Mouse (Mus musculus) olfactory bulb, adult 2 months (tissue): ENCODE data around the gene Gcfc2. TPM values are rescaled to one million over a fixed set of nuclear protein-coding genes. Genes with fewer than 3 reads are reported as not detected.

Experiments
- H3K27ac ChIP-seq: fragments of 200-500 bp; 2 replicates; pipeline ENCODE4 v1.5.1; 2012; ENCODE audit warnings: low read depth, low read length; ENCODE audit not compliant: insufficient read depth
- H3K4me1 ChIP-seq: fragments of 200-500 bp; 2 replicates; pipeline ENCODE4 v1.6.1; 2012; ENCODE audit warnings: low read length; ENCODE audit not compliant: control insufficient read depth, insufficient read depth
- H3K4me3 ChIP-seq: fragments of 200-500 bp; 2 replicates; pipeline ENCODE4 v1.5.1; 2012; ENCODE audit warnings: mild to moderate bottlenecking, low read depth, low read length, moderate library complexity; ENCODE audit not compliant: insufficient read depth
- CTCF ChIP-seq: fragments of 200-500 bp; IDR thresholded peaks from 2 replicates; pipeline ENCODE4 v1.5.1; 2012; ENCODE audit warnings: low read depth, mild to moderate bottlenecking, low read length, moderate library complexity; ENCODE audit not compliant: insufficient read depth
- POLR2A ChIP-seq: fragments of 200-500 bp; IDR thresholded peaks from 2 replicates; pipeline ENCODE4 v1.6.1; 2012; ENCODE audit warnings: mild to moderate bottlenecking, low read depth, low read length, moderate library complexity; ENCODE audit not compliant: insufficient read depth
- WGBS: fragments of 180-500 bp; shearing (Covaris S2); methylation state at CpG from one replicate; pipeline ENCODE4 v1.1.7; 2018; 5-methylcytosine and 5-hydroxymethylcytosine counted together
- polyA plus RNA-seq: library from polyadenylated mRNA; stranded (reverse); fragments of >200 nt; gene quantifications from 2 replicates; pipeline ENCODE4 v1.2.4, GENCODE M21; 2012; ENCODE audit warnings: low replicate concordance; ENCODE audit not compliant: missing spikeins, insufficient read depth, insufficient read length

The Gcfc2 gene
- polyA plus RNA-seq, 1 experiment: not detected

DNA sequence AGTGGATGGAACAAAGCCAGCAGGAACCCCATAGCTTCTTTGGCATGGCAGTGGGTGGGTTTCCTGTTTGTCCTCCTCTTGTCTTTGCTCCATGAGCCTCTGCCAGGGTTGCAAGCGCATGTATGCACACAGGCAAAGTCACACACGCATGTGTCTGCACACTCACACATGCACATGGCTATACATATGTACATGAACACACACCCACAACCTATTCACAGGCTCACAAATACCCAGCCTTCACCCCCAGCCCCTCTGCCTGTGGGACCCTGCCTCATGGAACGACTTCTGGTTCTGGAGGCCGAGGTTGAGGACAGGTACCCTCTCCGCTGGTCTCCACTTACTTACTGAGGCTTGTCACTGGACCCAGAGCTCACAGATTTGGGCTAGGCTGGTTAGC lies 64.9 kb downstream of the Gcfc2 start:
- Histone ChIP-seq H3K4me1 (peaks cover 5% of the 10 kb centered on the region; the same call in 1 of the 2 replicates), H3K4me3 (no peak overlapping the region), H3K27ac (no peak overlapping the region)
- TF ChIP-seq CTCF (no peak), POLR2A (no peak)
- WGBS: 96% methylated on average over 5 of the region's 5 CpGs

GRCm38 (mm10) chr6:81990049-81990810 lies 66.8 kb downstream of the Gcfc2 start:
- WGBS: 22% methylated on average over 20 of the region's 20 CpGs
- Histone ChIP-seq H3K27ac (peak overlapping the region; percentile 54; the same call in 1 of the 2 replicates), H3K4me1 (peaks cover 5% of the 10 kb centered on the region; the same call in 1 of the 2 replicates), H3K4me3 (no peak overlapping the region)
- no peak for TF ChIP-seq POLR2A

Other genes starting within 250 kb of the Gcfc2 start
- gene Mrpl19, start 42.3 kb downstream of the Gcfc2 start, polyA plus RNA-seq: not detected in 2 replicates
- not detected in 2 replicates for gene Eva1a, start 117.4 kb downstream of the Gcfc2 start, polyA plus RNA-seq